Mouse (Mus musculus) lung, postnatal 36 days (tissue): ENCODE measurements around the gene Ccsap.

Experiments used
- DNase-seq: peaks from one replicate; pipeline ENCODE4 v3.0.0; 2022; ENCODE audit warnings: mixed read lengths

Ccsap gene

DNA sequence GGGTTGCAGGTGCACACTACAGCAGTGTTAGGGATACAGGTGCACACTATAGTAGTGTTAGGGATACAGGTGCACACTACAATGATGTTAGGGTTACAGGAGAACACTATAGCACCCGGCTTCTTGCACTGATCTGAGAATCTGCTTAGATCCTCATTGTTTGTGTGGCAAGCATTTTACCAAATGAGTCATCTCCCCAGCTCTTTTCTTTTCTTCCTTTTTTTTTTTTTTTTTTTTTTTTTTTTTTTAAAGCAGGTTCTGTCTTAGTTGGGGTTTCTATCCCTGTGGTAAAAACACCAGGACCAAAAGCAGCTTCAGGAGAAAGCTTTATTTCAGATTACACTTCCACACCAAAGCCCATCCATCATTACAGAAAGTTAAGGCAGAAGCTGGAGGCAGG is 56.4 kb downstream of the Ccsap start:
- no peak for DNase-seq

DNA sequence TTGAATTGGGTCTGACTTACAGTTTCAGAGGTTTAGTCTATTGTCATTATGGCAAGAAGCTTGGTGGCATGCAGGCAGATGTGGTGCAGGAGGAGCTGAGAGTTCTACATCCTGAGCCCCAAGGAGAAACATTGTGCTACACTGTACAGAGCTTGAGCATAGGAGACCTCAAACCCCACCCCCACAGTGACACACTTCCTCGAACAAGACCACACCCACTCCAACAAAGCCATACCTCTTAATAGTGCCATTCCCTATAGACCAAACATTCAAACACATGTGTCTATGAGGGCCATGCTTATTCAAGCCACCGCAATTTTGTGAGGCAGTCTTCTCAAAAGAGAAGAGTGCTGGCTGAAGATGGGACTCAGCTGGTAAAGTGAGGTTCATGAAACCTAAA is 58.5 kb downstream of the Ccsap start:
- DNase-seq: no peak

DNA sequence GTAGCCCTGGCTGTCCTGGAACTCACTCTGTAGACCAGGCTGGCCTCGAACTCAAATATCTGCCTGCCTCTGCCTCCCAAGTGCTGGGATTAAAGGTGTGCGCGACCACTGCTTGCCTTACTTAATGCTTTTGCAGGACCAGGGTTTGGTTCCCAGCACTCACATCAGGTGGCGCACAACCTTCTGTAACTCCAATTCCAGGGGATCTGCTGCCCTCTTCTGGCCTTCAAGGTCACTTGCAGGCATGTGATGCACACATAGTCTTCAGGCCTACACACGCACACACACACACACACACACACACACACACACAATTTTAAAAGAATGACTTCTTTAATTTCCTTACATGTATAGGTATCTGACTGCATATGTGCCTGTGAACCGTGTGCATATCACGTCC is 59.1 kb downstream of the Ccsap start:
- no peak for DNase-seq

DNA sequence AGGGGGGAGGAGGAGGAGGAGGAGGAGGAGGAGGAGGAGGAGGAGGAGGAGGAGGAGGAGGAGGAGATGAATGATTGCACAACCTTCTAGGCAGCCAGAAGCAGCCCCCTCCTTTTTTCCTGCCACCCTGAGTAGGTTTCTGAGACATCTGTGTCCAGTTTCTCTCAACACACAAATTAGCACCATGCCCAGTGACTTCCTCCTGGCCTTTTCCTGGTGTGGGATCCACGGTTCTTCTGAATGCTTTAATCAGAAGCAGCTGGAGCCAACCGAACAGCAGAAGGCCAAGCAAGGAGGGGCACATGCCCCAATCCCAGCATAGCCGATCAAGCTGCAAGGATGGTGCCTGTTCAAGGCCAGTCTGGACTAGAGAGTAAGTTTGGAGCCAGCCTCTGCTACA is 60.1 kb downstream of the Ccsap start:
- no peak for DNase-seq

DNA sequence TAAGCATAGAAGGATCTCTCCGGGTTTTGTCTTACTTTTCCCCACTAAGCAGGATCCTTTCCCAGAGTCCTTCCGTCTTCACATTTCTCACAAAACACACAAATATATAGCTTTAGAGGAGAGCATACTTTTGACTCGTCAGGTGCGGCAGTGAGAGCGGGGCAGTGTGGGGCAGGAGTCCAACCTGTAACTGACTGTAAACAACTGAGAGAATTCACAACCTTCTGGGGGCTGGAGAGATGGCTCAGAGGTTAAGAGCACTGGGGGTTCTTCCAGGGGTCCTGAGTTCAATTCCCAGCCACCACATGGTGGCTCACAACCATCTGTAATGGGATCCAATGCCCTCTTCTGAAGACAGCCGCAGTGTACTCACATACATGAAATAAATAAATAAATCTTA is 60.6 kb downstream of the Ccsap start:
- no peak for DNase-seq

DNA sequence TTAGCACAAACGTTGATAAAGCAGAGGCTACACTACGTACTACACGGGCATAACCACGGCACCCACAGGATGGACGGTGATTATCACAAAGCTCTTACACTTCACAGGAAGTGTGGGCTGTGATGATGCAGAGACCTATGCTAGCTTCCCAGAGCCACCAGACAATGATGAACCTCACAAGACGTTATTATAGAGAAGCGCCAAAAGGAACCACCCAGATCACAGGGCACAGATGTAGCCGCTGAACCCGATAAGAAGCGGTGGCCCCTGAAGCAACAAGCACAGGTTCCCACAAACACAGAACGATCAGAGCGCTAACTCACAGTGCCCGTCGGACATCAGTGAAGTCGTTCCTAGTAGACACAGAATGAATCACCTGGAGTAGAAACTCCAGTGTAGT is 62.1 kb downstream of the Ccsap start:
- DNase-seq: no peak

DNA sequence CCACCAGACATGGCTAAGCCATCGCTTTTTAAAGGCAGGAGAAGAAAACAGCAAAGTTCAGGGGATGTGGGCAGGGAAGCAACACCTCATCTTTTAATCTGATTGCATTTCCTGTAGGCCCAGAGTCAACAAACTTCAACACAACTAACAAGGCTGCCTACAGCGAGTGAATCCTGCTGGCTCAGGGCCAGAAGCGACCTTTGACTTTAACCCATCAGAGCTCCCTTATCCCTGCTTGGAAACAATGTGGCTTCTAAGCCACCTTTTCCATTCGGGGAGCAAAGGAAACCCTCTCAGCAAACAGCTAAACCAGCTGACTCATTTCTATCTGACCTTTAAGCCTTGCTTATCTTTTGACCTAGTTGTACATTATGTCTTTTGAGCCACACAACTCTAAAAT is 63.3 kb downstream of the Ccsap start:
- DNase-seq: no peak

DNA sequence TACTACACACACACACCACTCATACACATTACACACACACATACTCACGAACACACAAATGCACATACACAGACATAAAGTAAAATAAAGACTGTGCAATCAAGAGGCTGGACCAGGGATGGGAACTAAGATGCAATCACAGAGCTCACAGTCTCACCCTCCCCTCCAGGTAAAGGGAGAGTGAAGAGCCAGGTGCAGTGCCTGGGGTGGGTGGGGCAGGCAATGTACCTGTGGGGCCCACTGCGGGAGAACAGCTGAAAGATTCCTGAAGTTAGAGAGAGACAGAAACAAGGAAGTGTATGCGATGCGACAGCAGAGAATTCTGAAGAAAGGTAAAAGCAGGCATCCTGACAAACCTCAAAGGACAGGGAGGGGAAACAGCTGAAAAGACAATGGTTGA is 65.2 kb downstream of the Ccsap start:
- no peak for DNase-seq

DNA sequence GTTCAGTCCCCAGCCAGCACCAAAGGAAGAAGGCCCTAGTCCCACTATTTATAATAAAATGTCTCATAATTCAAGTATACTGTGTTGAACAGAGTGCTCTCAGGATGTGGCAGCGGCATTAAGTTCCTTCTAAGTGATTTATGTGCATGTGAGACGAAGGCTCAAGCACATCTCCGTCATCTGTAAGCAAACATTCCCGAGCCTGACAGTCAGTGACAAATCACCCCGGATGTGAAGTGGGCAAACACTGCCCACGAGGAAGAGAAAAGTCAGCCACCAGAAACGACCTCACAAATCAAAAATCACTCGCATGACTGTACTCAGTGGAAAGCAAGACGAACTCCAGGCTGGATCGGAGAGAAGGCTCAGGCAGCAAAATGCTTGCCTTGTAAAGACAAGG is 66.1 kb downstream of the Ccsap start:
- no peak for DNase-seq

DNA sequence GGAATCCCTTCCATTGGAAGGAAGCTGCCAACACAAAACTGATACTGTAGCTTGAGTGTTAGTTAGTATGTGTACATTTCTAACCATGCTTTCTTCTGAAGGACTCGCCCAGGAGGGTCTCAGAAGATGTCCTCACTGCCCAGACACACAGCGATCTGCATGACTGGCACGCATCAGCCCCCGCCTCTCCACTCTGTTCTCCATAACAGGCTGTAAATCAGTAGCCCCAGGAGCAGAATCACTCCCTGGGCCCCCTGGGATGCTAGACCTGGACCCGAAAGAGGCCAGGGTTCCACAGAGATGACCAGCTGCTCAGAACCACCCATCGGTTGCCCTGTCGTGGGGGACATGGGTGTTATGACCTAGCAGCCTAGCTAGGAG is 68.2 kb downstream of the Ccsap start:
- DNase-seq: no peak

DNA sequence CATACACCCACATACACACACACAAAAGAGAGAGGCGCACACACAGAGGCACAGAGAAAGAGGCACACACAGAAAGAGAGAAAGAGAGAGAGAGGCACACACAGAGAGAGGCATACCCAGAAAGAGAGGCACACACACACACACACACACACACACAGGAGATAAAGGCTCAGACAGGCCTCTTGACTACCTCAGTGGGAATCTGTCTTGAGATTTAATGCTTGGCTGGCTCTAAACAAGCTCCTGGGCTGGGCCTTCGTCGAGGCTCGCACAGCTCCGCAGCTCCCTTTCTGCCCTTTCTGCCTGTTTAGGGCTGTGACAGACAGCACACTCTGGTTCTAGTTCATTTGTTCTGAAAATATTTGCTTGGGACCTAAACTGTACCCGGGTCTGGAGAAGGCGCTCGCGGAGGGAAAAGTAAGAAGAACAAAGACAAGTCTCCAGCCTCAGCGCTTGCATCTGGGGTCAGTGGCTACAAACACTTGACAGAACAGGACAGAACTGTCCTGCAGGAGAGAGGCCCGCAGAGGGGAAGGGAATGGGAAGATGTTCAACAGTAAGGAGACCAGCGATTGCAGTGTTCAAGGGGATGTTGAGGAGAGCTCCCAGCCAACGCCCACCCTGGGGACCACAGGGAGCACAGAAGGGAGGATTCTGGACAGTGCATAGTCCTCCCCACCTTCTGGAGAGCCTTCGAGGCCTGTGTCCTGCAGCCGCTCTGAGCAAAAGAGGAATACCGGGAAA is 68.7 kb downstream of the Ccsap start:
- no peak for DNase-seq
